Mouse (Mus musculus): ENCODE measurements around the gene Dnajc11. TPM values are rescaled to one million over a fixed set of nuclear protein-coding genes. Genes with fewer than 3 reads are reported as not detected.

The Dnajc11 gene
- total RNA-seq (2021), result 10 to 100 TPM; 96.2 to 99.0 TPM

DNA sequence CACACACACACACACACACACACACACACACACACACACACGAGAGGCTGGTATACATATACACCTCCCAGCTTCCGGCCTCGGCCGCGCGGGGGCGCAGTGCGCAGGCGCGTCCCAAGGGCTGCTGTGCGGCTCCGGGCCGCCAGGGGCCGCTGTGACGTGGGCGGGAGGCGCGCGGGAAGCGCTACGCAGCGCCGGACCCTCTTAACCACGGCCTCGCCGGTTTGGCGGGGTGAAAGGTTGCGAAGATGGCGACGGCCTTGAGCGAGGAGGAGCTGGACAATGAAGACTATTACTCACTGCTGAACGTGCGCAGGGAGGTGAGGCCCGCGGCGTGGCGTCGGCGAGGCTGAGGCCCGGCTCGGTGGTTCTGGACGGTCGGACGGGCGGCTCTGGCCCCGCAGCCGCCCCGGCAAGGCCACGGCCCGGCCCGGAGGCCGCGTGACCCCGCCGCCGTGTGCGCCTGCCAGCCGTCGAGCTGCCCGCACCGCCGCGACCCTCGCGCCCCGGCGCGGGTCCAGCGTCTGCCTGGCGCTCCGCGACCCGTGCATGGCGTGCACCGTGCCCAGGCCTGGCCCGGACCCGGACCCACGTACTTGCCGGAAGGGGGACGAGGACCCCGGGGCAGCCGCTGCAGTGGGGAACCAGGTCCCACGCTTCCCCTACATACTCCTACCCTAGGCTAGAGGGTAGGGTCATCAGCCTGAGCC lies at the start of gene Dnajc11:
Gene Dnajc11 (plus strand): TSS at position 187 of the 710 bp plus-strand sequence.
- peak; percentile 97 for DNase-seq

DNA sequence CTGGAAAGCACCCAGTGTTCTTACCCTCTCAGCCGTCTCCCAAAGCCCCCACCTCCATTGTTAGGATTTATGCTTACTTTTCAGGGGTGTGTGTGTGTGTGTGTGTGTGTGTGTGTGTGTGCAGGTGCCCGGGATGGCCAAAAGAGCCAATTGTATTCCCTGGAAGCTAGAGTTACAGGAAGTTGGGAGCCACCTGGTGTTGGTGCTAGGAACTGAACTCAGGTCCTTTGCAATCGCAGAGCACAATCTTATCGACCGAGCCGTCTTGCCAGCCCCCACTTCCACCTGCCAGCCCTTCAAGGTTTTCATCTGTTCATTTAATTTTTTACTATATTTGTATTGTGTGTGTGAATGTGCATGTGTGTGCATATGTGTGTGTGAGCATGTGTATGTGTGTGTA lies 40.2 kb upstream of the Dnajc11 start:
- DNase-seq, result peak; percentile 17

- no peak for DNase-seq
These were observed 38.6 kb upstream of the Dnajc11 start for GRCm38 (mm10) chr4:151894926-151895325.

DNA sequence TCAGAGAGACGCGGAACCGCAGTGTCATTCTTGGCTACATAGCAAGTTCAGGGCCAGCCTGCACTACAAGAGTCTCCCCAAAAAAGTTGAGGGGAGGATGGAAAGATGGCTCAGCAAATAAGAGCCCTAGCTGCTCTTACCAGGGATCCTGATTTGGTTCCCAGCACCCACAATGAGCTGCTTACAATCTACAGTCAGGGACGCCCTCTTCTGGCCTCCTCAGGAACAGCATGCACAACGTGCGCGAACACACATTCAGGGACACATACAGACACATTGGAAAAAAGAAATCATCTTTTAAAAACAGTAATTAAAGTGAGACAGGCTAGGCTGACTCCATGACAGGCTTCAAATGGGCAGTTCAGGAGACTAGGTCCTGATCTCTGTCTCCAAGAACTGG lies 37.9 kb upstream of the Dnajc11 start:
- DNase-seq, result no peak

- DNase-seq, result no peak
These were observed 36.3 kb upstream of the Dnajc11 start for GRCm38 (mm10) chr4:151897069-151897617.

DNA sequence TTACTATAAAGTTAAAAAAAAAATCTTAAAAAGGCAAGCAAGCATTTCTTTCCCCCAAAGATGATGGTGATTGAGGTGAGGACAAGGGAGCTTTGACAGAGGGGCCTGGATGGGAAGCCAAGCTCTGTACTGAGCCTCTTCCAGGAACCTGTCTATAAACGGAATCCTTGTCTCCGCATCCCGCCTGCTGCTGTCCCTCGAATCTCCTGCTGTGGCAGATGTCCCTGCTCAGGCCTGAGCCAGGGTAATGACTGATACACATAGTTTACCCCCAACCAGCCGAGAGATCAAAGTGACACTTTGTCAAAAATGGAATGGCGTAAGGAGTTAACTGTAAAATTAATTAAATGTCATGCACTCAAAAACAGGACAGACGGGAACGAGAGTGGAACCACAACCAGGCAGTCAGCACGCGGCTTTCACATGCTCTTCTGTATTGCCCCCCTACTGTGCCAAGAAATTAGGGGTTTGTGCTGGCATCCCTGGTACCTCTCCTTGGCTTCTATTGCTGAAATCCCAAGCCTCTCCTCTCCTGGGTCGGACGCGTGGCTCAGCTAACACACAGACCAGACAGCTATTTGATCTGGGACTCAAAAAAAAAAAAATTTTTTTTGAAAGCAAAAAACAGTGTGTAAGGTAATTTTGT lies 34.8 kb upstream of the Dnajc11 start:
- no peak for DNase-seq

DNA sequence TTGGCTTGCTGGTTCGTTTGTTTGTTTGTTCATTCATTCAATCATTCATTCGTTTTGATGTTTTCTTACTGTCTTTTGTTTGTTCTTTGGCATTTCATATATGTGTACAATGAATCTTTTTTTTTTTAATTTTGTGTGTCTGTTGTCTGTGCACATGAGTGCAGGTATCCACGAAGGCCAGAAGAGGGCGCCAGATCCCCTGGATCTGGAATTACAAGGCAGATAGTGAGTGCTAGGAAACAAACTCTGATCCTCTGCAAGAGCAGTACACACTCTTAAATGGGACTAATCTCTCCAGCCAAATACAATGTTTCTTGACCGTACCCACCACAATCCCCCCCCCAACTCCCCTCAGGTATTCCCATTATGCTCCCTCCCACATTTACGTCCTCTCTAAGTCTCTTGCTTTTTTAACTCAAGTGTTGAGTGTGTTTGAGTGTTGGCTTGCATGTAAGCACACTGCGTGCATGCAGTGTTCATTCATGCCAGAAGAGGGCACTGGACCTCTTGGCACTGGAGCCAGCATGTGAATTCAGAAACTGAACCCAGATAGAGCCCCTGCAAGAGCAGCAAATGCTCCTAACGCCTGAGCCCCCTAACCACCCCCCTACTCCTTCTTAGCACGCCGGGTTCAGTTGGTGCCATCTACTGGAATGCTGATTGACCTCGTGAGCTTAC lies 33.6 kb upstream of the Dnajc11 start:
- DNase-seq, result no peak

DNA sequence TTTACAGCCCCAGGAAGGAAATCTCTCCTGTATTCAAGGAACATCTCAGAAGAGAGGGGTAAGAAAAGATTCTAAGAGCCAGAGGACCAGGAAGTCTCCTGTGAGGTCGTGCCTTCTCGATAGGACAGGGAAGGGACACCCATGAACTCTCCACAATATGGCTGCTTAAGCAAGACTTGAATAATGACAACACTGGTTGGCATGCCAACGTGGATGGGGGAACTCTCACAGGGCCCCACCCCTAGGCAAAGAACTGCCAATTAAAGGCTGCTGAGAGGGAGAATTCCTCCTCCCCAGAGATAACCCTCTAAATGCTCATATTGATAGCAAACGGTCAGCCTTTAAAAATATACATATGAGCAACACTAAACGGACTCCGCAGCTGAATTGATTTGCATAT lies 32.8 kb upstream of the Dnajc11 start:
- DNase-seq, result no peak

DNA sequence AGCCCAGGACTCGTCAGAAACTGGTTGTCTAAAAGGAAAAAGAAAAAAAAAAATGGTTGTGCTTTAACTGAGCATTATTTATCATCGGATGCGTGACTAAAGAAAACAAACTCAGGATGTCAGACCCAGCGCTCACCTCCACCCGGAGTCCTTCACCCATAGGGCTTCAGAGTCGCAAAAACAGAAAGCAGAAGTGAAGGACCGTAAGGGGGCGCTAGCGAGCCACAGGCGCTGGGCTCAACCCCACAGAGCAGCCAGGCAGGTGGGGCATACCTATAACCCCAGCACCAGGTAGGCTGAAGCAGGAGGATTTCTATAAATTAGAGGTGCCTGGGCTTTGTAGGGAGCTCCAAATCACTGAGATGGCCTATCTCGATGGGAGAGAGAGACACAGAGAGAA lies 32.1 kb upstream of the Dnajc11 start:
- DNase-seq, result peak; percentile 28

DNA sequence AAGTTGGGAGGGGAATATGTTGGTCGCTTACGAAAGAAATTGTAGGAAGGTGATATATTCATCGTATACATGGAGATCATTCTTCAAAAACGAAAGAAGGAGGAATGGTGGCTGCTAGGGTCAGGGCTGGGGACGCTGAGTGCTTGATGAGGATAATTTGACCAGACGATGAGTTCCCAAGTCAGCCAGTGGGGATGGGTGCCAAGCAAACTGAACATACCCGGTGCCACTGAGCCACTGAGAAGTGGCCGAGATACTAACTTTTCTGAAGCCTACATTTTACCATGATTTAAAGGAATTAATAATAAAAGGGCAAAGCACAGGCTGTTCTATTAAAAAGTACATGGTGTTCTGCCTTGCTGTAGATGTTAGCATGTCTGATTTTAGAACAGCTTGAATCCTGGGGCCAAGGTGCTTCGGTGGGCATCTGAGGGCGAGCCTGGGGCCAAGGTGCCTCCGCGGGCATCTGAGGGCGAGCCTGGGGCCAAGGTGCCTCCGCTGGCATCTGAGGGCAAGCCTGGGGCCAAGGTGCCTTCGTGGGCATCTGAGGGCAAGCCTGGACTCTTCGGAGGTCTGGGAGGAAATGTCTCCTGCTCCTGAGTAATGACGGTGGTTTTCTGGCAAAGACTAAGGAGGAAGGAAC lies 31.3 kb upstream of the Dnajc11 start:
- DNase-seq, result no peak

DNA sequence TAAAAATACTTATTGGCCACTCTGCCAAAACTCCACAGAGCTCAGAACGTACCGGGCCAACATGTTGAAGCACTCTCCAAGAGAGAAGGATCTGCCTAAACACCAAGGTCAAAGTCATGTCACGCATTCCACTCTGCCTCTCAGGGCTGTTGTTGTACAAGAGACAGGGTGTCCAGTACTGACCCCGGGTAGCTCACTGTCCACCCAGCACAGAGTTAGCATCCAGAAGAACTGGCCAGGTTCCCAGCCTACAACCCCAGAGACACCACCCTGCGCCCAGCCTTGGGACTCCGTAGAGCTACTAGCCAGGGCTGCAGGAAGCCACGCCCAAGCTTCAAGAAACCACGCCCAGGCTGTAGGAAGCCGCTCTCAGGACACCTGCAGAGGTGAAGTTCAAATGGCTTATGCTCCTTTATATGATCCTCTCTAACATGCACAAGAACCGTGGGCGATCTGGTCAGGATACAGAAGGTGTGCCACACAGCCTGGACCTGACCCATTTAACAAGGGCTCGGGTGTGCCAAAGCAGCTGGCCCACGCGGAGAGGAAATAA lies 30.7 kb upstream of the Dnajc11 start:
- DNase-seq, result peak; percentile 77

DNA sequence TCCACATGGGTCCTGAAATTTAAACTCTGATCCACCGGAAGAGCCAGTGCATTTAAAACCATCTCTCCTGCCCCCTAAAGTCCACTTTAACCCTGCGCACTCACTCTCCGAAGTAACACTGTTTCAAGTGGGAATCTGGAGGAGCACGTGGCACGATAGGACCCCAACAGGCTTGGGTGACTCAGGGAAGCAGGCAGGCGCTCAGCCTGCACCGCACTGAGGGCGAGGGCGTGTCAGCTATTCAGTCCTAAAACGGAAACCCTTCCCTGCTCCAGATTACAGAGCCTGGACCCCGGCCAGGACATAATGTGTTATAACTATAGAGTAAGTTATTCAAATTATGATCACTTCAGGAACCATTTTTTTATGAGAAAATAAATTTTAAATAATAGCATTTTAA lies 29.4 kb upstream of the Dnajc11 start:
- peak; percentile 76 for DNase-seq

GRCm38 (mm10) chr4:151905621-151906020 lies 27.9 kb upstream of the Dnajc11 start:
- DNase-seq, result no peak

- DNase-seq, result peak; percentile 54
These were observed 25.7 kb upstream of the Dnajc11 start for GRCm38 (mm10) chr4:151907577-151908343.

GRCm38 (mm10) chr4:151908809-151909208 lies 24.7 kb upstream of the Dnajc11 start:
- no peak for DNase-seq

- no peak for DNase-seq
These were observed 17.2 kb upstream of the Dnajc11 start for GRCm38 (mm10) chr4:151916271-151916670.

GRCm38 (mm10) chr4:151919135-151919840 lies 14.2 kb upstream of the Dnajc11 start:
- no peak for DNase-seq

DNA sequence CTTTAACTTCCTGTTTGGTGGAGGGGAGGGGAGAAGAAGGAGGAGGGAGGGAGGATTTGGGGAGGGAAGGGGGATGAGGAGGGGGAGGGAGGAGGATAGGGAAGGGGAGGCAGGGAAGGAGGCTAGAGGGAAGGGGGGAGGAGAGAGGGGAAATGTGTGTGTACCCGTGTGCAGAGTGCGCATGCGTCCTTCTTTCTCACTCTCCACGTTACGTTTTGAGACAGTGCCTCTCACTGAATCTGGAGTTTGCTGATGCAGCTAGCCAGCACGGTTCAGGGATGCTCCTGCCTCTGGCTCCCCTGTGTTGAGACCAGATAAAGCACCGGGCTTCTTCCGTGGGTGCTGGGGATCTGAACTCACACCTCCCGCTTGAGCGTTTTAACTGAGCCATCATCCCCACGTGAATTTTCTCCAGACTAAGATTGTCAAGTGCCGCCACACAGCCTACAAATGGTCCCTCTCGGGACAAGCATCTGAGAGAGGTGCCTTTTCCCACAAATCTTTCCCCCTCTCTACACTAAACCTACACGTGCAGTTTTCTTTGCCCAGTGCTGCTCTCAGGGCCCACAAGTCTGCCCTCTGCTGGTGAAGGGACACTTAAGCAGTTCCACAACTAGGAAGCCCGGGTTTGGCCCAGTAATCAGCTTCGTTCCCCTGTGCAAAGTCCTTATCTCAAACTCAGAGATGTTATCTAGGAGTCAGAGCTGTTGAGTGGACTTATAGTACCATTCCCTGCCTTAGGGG lies 13.4 kb upstream of the Dnajc11 start:
- DNase-seq, result peak; percentile 73

- DNase-seq, result no peak
These were observed 11.4 kb upstream of the Dnajc11 start for GRCm38 (mm10) chr4:151922124-151922523.
